Mouse (Mus musculus) C2C12 (cell line): ENCODE measurements around the gene Mapk11. TPM values are rescaled to one million over a fixed set of nuclear protein-coding genes. Genes with fewer than 3 reads are reported as not detected.
A peak's percentile ranks its signal among the peaks of the same experiment; 100 is the strongest.

Experiments
- H3K27me3 ChIP-seq: one replicate; pipeline ENCODE4 v1.6.1; 2011; ENCODE audit not compliant: control insufficient read depth, insufficient read depth, insufficient read length
- H3K36me3 ChIP-seq: one replicate; pipeline ENCODE4 v1.6.1; 2011; ENCODE audit not compliant: control insufficient read depth, insufficient read depth
- H3K4me3 ChIP-seq: one replicate; pipeline ENCODE4 v1.5.1; 2011; ENCODE audit warnings: mild to moderate bottlenecking, control low read depth; ENCODE audit not compliant: poor library complexity, insufficient read depth, severe bottlenecking
- H3K79me2 ChIP-seq: one replicate; pipeline ENCODE4 v1.6.1; 2011; ENCODE audit not compliant: control insufficient read depth, insufficient read depth
- H3K79me3 ChIP-seq: one replicate; pipeline ENCODE4 v1.6.1; 2011; ENCODE audit warnings: low read depth, control low read depth
- H3ac ChIP-seq: one replicate; pipeline ENCODE3; 2011; ENCODE audit warnings: low read depth; ENCODE audit not compliant: control insufficient read depth, insufficient read length
- CEBPB ChIP-seq: IDR thresholded peaks from one replicate; pipeline ENCODE4 v1.6.1; 2011; ENCODE audit warnings: low read depth, mild to moderate bottlenecking, control low read depth, moderate library complexity
- CTCF ChIP-seq: IDR thresholded peaks from one replicate; pipeline ENCODE4 v1.5.1; 2011; ENCODE audit not compliant: control insufficient read depth, insufficient read depth, insufficient read length
- FOSL1 ChIP-seq: IDR thresholded peaks from one replicate; pipeline ENCODE4 v1.8.0; 2011; ENCODE audit warnings: mild to moderate bottlenecking, low read length; ENCODE audit not compliant: poor library complexity, insufficient read depth, severe bottlenecking
- MAX ChIP-seq: IDR thresholded peaks from one replicate; pipeline ENCODE4 v1.6.1; 2011; ENCODE audit warnings: mild to moderate bottlenecking, control low read depth
- MYOD1 ChIP-seq: IDR thresholded peaks from one replicate; pipeline ENCODE4 v1.6.1; 2011; ENCODE audit warnings: low read depth; ENCODE audit not compliant: control insufficient read depth, insufficient read length
- MYOG ChIP-seq: IDR thresholded peaks from one replicate; pipeline ENCODE4 v1.6.1; 2011; ENCODE audit not compliant: control insufficient read depth, insufficient read length; ENCODE audit errors: extremely low read depth
- USF1 ChIP-seq: IDR thresholded peaks from one replicate; pipeline ENCODE4 v1.6.1; 2011; ENCODE audit warnings: low read depth, mild to moderate bottlenecking, control low read depth, moderate library complexity
- polyA plus RNA-seq: library from polyadenylated mRNA; unstranded; fragments of >200 nt; fragmentation: generic; extraction: Trizol; gene quantifications from one replicate; pipeline ENCODE4 v1.2.1, GENCODE M21; 2012; ENCODE audit warnings: missing spikeins

The Mapk11 gene
- polyA plus RNA-seq, 1 experiment, result 14.9 TPM

DNA sequence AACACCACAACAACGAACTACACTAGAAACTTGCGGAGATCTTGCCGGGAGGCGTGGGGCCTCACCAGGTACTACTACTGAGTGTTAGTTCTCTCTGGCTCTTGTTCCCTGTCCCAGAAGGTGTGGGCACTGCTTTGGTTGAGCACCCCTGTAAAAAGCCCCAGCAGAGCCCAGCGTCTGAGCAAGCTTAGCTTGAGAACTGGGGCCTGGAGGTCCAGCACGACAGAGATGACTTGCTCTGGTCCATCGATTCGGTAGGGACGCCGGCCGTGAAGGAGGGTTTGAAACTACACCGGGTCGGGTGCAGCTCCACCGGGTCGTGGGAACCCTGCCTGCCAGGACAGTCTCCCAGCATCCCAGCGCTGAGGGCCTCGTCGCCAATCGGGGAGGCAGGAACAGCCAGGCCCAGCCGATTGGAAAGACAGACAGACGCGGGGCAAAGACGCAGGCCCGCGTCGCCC is 30.7 kb upstream of the Mapk11 start:
- H3ac ChIP-seq, result peak overlapping the region; percentile 63
- H3K4me3 ChIP-seq, result peak overlapping the region; percentile 95
- peaks cover 19% of the 10 kb centered on the region for H3K36me3 ChIP-seq
- peaks cover 55% of the 10 kb centered on the region for H3K79me2 ChIP-seq
- no peaks in the 10 kb centered on the region for H3K27me3 ChIP-seq
- H3K79me3 ChIP-seq, result peaks cover 46% of the 10 kb centered on the region
- TF ChIP-seq MYOD1 (no peak), MYOG (no peak), CEBPB (no peak), MAX (no peak), USF1 (no peak), CTCF (no peak), FOSL1 (no peak)

GRCm38 (mm10) chr15:89179630-89179964 is 30.2 kb upstream of the Mapk11 start:
- no peak for TF ChIP-seq FOSL1
- Histone ChIP-seq H3K4me3 (peak overlapping the region; percentile 95), H3K36me3 (peaks cover 21% of the 10 kb centered on the region), H3K79me2 (peaks cover 60% of the 10 kb centered on the region), H3K27me3 (no peaks in the 10 kb centered on the region), H3ac (peak overlapping the region; percentile 63), H3K79me3 (peaks cover 51% of the 10 kb centered on the region)

- Histone ChIP-seq H3K4me3 (peak overlapping the region; percentile 95), H3K79me3 (peaks cover 56% of the 10 kb centered on the region), H3K36me3 (peaks cover 26% of the 10 kb centered on the region), H3ac (peak overlapping the region; percentile 63), H3K27me3 (no peaks in the 10 kb centered on the region), H3K79me2 (peaks cover 65% of the 10 kb centered on the region)
- peak; percentile 59 for TF ChIP-seq MAX
- no peak for TF ChIP-seq MYOD1
Measured at GRCm38 (mm10) chr15:89178954-89179629, 29.7 kb upstream of the Mapk11 start.

GRCm38 (mm10) chr15:89178260-89178860 is 28.9 kb upstream of the Mapk11 start:
- Histone ChIP-seq H3ac (no peak overlapping the region), H3K79me2 (peaks cover 73% of the 10 kb centered on the region), H3K36me3 (peaks cover 31% of the 10 kb centered on the region), H3K4me3 (peak overlapping the region; percentile 95), H3K79me3 (peaks cover 62% of the 10 kb centered on the region), H3K27me3 (no peaks in the 10 kb centered on the region)
- TF ChIP-seq USF1, result no peak
- no peak for TF ChIP-seq MYOD1
- TF ChIP-seq MAX, result no peak
- TF ChIP-seq FOSL1, result no peak
- no peak for TF ChIP-seq MYOG

GRCm38 (mm10) chr15:89177576-89178259 is 28.3 kb upstream of the Mapk11 start:
- H3ac ChIP-seq, result no peak overlapping the region
- no peak overlapping the region for H3K4me3 ChIP-seq
- no peaks in the 10 kb centered on the region for H3K27me3 ChIP-seq
- peaks cover 67% of the 10 kb centered on the region for H3K79me3 ChIP-seq
- peaks cover 31% of the 10 kb centered on the region for H3K36me3 ChIP-seq
- TF ChIP-seq FOSL1 (no peak), USF1 (no peak), MAX (no peak), MYOD1 (no peak), CTCF (no peak)
- H3K79me2 ChIP-seq, result peaks cover 79% of the 10 kb centered on the region

- TF ChIP-seq USF1 (no peak), MYOD1 (no peak), CEBPB (no peak), MYOG (no peak), FOSL1 (no peak), CTCF (no peak), MAX (no peak)
- Histone ChIP-seq H3K79me3 (peaks cover 73% of the 10 kb centered on the region), H3K27me3 (no peaks in the 10 kb centered on the region), H3K36me3 (peaks cover 37% of the 10 kb centered on the region), H3K4me3 (no peak overlapping the region), H3ac (no peak overlapping the region), H3K79me2 (peaks cover 85% of the 10 kb centered on the region)
Measured at GRCm38 (mm10) chr15:89177121-89177520, 27.7 kb upstream of the Mapk11 start.
